Mouse (Mus musculus): ENCODE measurements around the gene T.

The T gene

GRCm38 (mm10) chr17:8433121-8433977 is 874 bp upstream of the T start:
- no peak for DNase-seq (ENCODE audit: low spot score in 2 of 2)

- no peak for DNase-seq (ENCODE audit: low spot score in 2 of 2)
Observed at GRCm38 (mm10) chr17:8436184-8436583, 2.0 kb downstream of the T start.

- no peak for DNase-seq (ENCODE audit: low spot score in 2 of 2)
Observed at GRCm38 (mm10) chr17:8444062-8444461, 9.8 kb downstream of the T start.

GRCm38 (mm10) chr17:8447676-8448192 is 13.5 kb downstream of the T start:
- DNase-seq (ENCODE audit: low spot score in 2 of 2), result no peak

- DNase-seq (ENCODE audit: low spot score in 2 of 2), result no peak
Observed at GRCm38 (mm10) chr17:8448324-8448723, 14.1 kb downstream of the T start.

- no peak for DNase-seq (ENCODE audit: low spot score in 2 of 2)
Observed at GRCm38 (mm10) chr17:8455196-8455595, 21.0 kb downstream of the T start.

GRCm38 (mm10) chr17:8455601-8456000 is 21.4 kb downstream of the T start:
- DNase-seq (ENCODE audit: low spot score in 2 of 2), result no peak

GRCm38 (mm10) chr17:8456856-8457460 is 22.7 kb downstream of the T start:
- DNase-seq (ENCODE audit: low spot score in 2 of 2), result no peak

GRCm38 (mm10) chr17:8461568-8461967 is 27.3 kb downstream of the T start:
- peak in 1 of 2 experiments; percentile 43 for DNase-seq (ENCODE audit: low spot score in 2 of 2)

GRCm38 (mm10) chr17:8463482-8464128 is 29.4 kb downstream of the T start:
- DNase-seq (ENCODE audit: low spot score in 2 of 2), result peak in 1 of 2 experiments; percentile 67

- no peak for DNase-seq (ENCODE audit: low spot score in 2 of 2)
Observed at GRCm38 (mm10) chr17:8467771-8468170, 33.5 kb downstream of the T start.

GRCm38 (mm10) chr17:8468716-8469344 is 34.6 kb downstream of the T start:
- DNase-seq (ENCODE audit: low spot score in 2 of 2), result peak; percentile 32 to 93

- DNase-seq (ENCODE audit: low spot score in 2 of 2), result no peak
Observed at GRCm38 (mm10) chr17:8478554-8478953, 44.3 kb downstream of the T start.

- DNase-seq (ENCODE audit: low spot score in 2 of 2), result no peak
Observed at GRCm38 (mm10) chr17:8479493-8480128, 45.4 kb downstream of the T start.

GRCm38 (mm10) chr17:8481797-8482196 is 47.6 kb downstream of the T start:
- no peak for DNase-seq (ENCODE audit: low spot score in 2 of 2)

GRCm38 (mm10) chr17:8482876-8483275 is 48.7 kb downstream of the T start:
- DNase-seq (ENCODE audit: low spot score in 2 of 2), result no peak

GRCm38 (mm10) chr17:8484246-8484645 is 50.0 kb downstream of the T start:
- no peak for DNase-seq (ENCODE audit: low spot score in 2 of 2)

GRCm38 (mm10) chr17:8485146-8485545 is 50.9 kb downstream of the T start:
- DNase-seq (ENCODE audit: low spot score in 2 of 2), result no peak

- DNase-seq (ENCODE audit: low spot score in 2 of 2), result peak; percentile 88 to 97
Observed at GRCm38 (mm10) chr17:8487824-8488223, 53.6 kb downstream of the T start.

- no peak for DNase-seq (ENCODE audit: low spot score in 2 of 2)
Observed at GRCm38 (mm10) chr17:8490971-8491370, 56.7 kb downstream of the T start.
